Mouse (Mus musculus) C2C12 (cell line): Measurements from ENCODE around the gene 2310022A10Rik.

ENCODE experiments used
- CEBPB ChIP-seq: IDR thresholded peaks from one replicate; pipeline ENCODE4 v1.6.1; 2011; ENCODE audit warnings: low read depth, mild to moderate bottlenecking, control low read depth, moderate library complexity
- CTCF ChIP-seq: IDR thresholded peaks from one replicate; pipeline ENCODE4 v1.5.1; 2011; ENCODE audit not compliant: control insufficient read depth, insufficient read depth, insufficient read length
- MYOD1 ChIP-seq: IDR thresholded peaks from one replicate; pipeline ENCODE4 v1.6.1; 2011; ENCODE audit warnings: low read depth; ENCODE audit not compliant: control insufficient read depth, insufficient read length
- USF1 ChIP-seq: IDR thresholded peaks from one replicate; pipeline ENCODE4 v1.6.1; 2011; ENCODE audit warnings: low read depth, mild to moderate bottlenecking, control low read depth, moderate library complexity

DNA sequence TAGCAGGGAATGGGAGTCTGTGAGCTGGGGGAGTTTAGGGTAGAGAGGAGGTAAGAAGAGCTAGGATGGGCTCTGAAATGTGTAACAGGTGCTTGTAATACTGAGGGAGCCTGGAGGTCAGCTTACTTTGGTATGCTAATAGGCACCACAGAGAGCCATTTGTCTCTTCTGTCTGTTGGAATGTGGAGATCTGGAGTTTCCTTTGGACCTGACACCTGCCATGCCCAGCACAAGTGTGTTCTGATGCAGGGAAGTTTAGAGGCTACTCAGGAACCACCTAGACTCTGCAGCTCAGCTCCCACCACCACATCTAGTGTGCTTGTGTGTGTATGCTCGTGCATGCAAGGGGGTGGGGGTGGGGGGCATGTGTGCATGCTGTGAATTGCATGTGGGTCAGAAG, 69.2 kb downstream of the 2310022A10Rik start:
- TF ChIP-seq CTCF (no peak), USF1 (no peak), CEBPB (no peak), MYOD1 (no peak)
